Mouse (Mus musculus) midbrain, embryonic 16.5 days (tissue): ENCODE measurements around the gene Rce1. TPM values are rescaled to one million over a fixed set of nuclear protein-coding genes. Genes with fewer than 3 reads are reported as not detected.
"Not testable (repeated sequence)": the region's sequence is repeated elsewhere in the genome, so short reads cannot be mapped to it uniquely, and the experiment has no call there.

Experiments used
- ATAC-seq: fragments of 200-750 bp; cut with Nextera tagmentation; 2 replicates; pipeline ENCODE4 v1.8.0; 2017; ENCODE audit warnings: moderate TSS enrichment
- H3K27ac ChIP-seq: fragments of 300-500 bp; sonication (generic); 2 replicates; pipeline ENCODE4 v1.5.1; 2014; ENCODE audit warnings: mild to moderate bottlenecking, low read length, mixed read lengths
- H3K27me3 ChIP-seq: fragments of 300-500 bp; sonication (generic); 2 replicates; pipeline ENCODE4 v1.6.1; 2014; ENCODE audit warnings: low read depth, low read length, mixed read lengths; ENCODE audit not compliant: control insufficient read depth, insufficient read depth
- H3K36me3 ChIP-seq: fragments of 300-500 bp; sonication (generic); 2 replicates; pipeline ENCODE4 v1.6.1; 2014; ENCODE audit warnings: mild to moderate bottlenecking, low read length, moderate library complexity, mixed read lengths; ENCODE audit not compliant: control insufficient read depth, insufficient read depth
- H3K4me1 ChIP-seq: fragments of 300-500 bp; sonication (generic); 2 replicates; pipeline ENCODE4 v1.6.1; 2014; ENCODE audit warnings: mild to moderate bottlenecking, low read length, mixed read lengths; ENCODE audit not compliant: control insufficient read depth, insufficient read depth
- H3K4me2 ChIP-seq: fragments of 300-500 bp; sonication (generic); 2 replicates; pipeline ENCODE4 v1.6.1; 2014; ENCODE audit warnings: mild to moderate bottlenecking, low read length, mixed read lengths
- H3K4me3 ChIP-seq: fragments of 300-500 bp; sonication (generic); 2 replicates; pipeline ENCODE4 v1.5.1; 2014; ENCODE audit warnings: low read depth, mild to moderate bottlenecking, low read length, moderate library complexity, mixed read lengths
- H3K9ac ChIP-seq: fragments of 300-500 bp; sonication (generic); 2 replicates; pipeline ENCODE4 v1.6.1; 2014; ENCODE audit warnings: low read depth, low read length, mixed read lengths
- H3K9me3 ChIP-seq: fragments of 300-500 bp; sonication (generic); replicated peaks from 2 replicates; pipeline ENCODE4 v1.6.1; 2014; ENCODE audit warnings: mild to moderate bottlenecking, low read length, mixed read lengths; ENCODE audit not compliant: control insufficient read depth, poor library complexity, severe bottlenecking
- whole genome bisulfite sequencing: fragments of 180-500 bp; shearing (Covaris S2); extraction: QIAGEN DNeasy Blood & Tissue Kit; methylation state at CpG from one replicate; pipeline ENCODE4 v1.1.7; 2014; 5-methylcytosine and 5-hydroxymethylcytosine counted together
- polyA plus RNA-seq: library from polyadenylated mRNA; unstranded; fragments of >200 nt; fragmentation: Nextera tagmentation; extraction: Ambion mirVana; gene quantifications from 2 replicates; pipeline ENCODE4 v1.2.1, GENCODE M21; 2015

Rce1 gene
- polyA plus RNA-seq, 1 experiment from 2014 or later: 52.4 TPM

DNA sequence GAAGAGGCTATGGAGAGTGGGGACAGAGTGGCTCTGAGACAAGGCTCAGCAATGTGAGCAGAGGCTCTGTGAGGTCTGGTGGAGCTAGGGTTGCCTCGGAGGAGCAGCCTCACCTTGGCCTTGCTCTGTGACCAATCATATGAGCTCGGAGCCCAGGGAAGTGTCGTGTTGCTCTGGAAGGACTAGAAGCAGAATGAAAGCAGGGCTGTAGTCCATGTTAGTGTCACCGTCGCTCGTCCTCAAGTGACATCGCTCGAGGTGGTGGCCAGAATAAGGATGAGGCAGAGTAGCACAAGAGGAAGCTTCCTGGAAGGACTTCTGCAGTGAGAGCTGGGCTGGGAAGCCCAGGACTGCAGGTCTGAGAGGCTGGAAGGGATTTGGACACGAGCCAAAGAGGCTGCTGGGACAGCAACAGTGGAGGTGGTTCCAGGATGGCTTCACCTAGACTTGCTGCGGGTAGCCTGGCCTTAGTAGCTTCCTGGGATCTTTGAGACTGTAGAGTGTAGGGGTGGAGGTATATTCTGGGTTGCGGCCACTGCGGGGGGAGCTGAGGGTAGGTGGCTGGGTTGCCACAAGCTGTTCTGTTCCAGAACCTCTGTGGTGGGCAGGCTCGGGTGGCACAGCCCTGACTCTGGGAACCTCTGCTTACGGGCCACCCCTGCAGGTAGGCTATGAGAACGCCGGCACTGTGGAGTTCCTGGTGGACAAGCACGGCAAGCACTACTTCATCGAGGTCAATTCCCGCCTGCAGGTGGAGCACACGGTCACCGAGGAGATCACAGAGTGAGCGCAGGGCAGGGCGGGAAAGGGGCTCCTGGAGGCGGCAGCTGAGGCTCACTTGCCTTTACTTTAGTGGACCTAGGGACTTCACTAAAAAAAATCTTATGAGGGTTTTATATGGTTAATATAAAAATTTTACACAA is 21.4 kb downstream of the Rce1 start:
- H3K4me2 ChIP-seq: no peak overlapping the region
- no peak overlapping the region for H3K4me3 ChIP-seq
- no peak for ATAC-seq
- H3K9me3 ChIP-seq: no peaks in the 10 kb centered on the region
- WGBS: 38% methylated on average over 24 of the region's 24 CpGs
- no peaks in the 10 kb centered on the region for H3K27me3 ChIP-seq
- no peak overlapping the region for H3K9ac ChIP-seq
- H3K27ac ChIP-seq: no peak overlapping the region
- H3K4me1 ChIP-seq: no peaks in the 10 kb centered on the region
- no peaks in the 10 kb centered on the region for H3K36me3 ChIP-seq

DNA sequence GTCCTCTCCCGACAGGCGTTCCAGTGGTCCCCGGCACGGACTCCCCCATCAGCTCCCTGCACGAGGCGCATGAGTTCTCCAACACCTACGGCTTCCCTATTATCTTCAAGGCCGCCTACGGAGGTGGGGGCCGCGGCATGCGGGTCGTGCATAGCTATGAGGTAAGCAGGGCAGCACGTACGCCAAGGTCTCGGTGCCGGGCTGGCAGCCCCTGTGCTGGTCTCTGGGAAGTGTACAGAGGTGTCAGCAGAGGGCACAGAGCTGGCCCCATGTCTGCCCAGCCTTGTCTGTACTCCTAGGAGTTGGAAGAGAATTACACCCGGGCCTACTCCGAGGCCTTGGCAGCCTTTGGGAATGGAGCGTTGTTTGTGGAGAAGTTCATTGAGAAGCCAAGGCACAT is 23.0 kb downstream of the Rce1 start:
- ATAC-seq: no peak
- H3K4me2 ChIP-seq: no peak overlapping the region

DNA sequence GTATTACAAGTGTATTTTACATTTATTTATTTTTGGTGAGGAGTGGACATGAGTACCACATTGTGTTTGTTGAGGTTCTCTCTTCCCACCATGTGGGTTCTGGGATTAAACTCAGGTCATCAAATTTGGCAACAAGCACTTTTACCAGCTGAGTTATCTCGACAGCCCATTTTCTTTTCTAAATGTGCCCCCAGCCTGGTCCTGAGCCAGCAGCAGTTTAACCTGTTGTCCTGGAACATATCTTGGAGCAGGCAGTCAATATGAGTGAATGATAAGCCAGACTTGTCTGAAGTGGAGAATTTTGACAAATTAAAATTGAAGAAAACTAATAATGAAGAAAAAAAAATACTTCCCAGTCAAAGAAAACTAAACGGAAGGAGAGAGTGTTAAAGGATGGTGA is 29.4 kb downstream of the Rce1 start:
- Histone ChIP-seq H3K9me3 (no peaks in the 10 kb centered on the region), H3K27me3 (no peaks in the 10 kb centered on the region), H3K36me3 (no peaks in the 10 kb centered on the region), H3K4me2 (no peak overlapping the region), H3K9ac (no peak overlapping the region), H3K4me1 (no peaks in the 10 kb centered on the region), H3K27ac (no peak overlapping the region), H3K4me3 (no peak overlapping the region)
- WGBS: 77% methylated on average over 2 of the region's 2 CpGs
- ATAC-seq: no peak

More for the DNA sequence above, 23.0 kb downstream of the Rce1 start:
- Histone ChIP-seq H3K9ac (no peak overlapping the region), H3K9me3 (no peaks in the 10 kb centered on the region), H3K4me1 (no peaks in the 10 kb centered on the region), H3K4me3 (no peak overlapping the region), H3K27me3 (no peaks in the 10 kb centered on the region), H3K36me3 (no peaks in the 10 kb centered on the region), H3K27ac (no peak overlapping the region)
- WGBS: 88% methylated on average over 20 of the region's 20 CpGs

DNA sequence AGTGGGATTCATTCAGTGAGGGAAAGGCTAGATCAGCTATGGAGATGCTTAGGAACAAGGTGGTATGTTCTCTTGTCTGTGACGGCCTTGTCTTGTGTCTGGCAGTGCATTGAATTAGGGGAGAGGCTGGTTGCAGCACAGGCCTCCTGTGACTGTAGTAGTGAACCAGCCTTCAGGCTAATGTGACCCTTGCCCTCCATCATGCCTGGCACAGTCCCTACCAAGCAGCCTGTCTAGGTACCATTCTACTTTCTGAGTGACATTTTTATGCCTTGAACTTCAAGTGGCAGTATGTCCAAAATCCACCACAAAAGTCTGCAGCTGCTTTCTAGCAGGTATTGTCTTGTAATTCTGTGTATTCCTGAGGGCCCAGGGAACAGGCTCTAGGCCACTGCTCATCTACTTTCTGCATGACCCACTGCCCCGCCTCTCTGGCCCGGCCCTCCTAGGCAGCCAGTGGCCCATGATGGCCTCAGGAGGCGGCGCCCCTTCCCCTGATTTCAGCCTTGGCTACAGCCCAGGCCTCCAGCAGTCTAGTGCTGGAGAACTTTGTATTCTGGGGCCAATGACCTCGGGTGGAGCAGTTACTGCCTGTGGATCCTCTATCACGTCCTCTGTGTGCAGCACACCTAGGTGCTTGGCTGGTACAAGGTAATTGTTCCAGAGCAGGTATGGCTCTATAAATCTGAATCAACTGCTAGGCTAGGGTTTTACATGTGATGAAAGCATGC is 31.5 kb downstream of the Rce1 start:
- 43% methylated on average over 7 of the region's 7 CpGs for WGBS
- Histone ChIP-seq H3K9ac (no peak overlapping the region), H3K4me3 (no peak overlapping the region), H3K27me3 (no peaks in the 10 kb centered on the region), H3K4me2 (no peak overlapping the region), H3K9me3 (no peaks in the 10 kb centered on the region), H3K27ac (no peak overlapping the region), H3K36me3 (no peaks in the 10 kb centered on the region), H3K4me1 (no peaks in the 10 kb centered on the region)
- ATAC-seq: no peak

DNA sequence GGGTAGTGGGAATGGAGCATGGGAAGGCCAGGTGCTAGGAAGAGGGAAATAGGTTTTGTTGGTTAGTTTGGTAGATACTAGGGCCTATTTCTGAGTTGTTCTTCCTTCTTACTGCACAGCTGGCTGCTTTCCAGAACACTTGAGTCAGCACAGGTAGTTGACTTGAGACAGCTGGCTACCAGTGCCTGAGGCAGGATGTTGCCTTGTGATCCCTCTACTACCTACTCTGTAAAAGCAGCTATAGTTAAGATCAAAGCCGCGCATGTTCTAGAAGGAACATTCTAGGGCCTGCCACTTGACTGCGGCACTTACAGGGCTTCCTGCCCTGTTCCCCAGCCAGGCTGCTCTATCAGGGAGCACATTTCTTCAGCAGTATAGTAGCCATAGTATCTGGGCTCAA is 35.4 kb downstream of the Rce1 start:
- Histone ChIP-seq H3K27ac (no peak overlapping the region), H3K9me3 (no peaks in the 10 kb centered on the region), H3K4me2 (no peak overlapping the region), H3K4me3 (no peak overlapping the region), H3K4me1 (no peaks in the 10 kb centered on the region), H3K36me3 (no peaks in the 10 kb centered on the region), H3K27me3 (no peaks in the 10 kb centered on the region), H3K9ac (no peak overlapping the region)
- WGBS: 94% methylated on average over 3 of the region's 3 CpGs
- no peak for ATAC-seq

DNA sequence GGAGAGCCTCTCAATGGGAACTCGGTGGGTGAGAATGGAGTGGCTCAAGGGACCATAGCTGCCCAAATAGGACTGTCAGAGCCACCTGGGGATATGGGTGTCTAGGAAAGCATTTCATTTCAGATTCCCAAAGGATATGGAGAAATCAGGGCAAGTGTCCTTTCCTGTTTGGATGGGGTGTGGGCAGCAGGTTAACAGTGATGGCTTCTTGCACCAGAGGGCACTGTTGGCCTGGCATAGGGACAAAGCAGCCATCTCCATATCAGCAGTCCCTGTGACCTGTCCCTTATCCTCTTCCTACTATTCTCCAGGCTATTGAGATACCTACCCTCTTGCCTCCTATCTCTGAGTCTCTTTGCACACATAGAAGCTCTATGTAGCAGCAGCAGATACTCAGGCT is 36.4 kb downstream of the Rce1 start:
- WGBS: 69% methylated on average over 1 of the region's 1 CpGs

DNA sequence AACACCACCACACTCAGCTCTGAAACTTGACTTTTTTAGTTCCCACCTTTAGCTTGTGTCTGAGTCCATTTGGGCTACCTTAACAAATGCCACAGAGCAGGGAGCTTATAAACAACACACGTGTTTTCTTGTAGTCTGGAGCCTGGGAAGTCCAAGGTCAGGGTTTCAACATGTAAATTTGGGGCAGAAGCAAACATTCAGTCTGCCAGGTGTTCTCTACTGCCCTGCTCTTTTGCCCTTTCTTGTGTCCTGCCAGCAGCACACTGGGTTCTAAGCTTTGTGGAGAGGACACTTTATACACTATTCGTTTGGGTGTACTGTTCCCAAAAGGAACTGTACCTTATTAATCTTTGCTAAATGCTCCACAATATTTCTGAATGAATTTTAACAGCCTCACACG is 37.0 kb downstream of the Rce1 start:
- no peak overlapping the region for H3K4me3 ChIP-seq
- H3K27ac ChIP-seq: no peak overlapping the region
- 66% methylated on average over 3 of the region's 3 CpGs for WGBS
- no peak for ATAC-seq
- H3K36me3 ChIP-seq: no peaks in the 10 kb centered on the region
- H3K4me1 ChIP-seq: no peaks in the 10 kb centered on the region
- H3K27me3 ChIP-seq: no peaks in the 10 kb centered on the region
- H3K9me3 ChIP-seq: no peaks in the 10 kb centered on the region
- H3K4me2 ChIP-seq: no peak overlapping the region
- H3K9ac ChIP-seq: no peak overlapping the region

More for the DNA sequence above, 36.4 kb downstream of the Rce1 start:
- H3K36me3 ChIP-seq: no peaks in the 10 kb centered on the region
- H3K27me3 ChIP-seq: no peaks in the 10 kb centered on the region
- no peak overlapping the region for H3K4me3 ChIP-seq
- H3K4me2 ChIP-seq: no peak overlapping the region
- H3K4me1 ChIP-seq: no peaks in the 10 kb centered on the region
- ATAC-seq: no peak
- H3K27ac ChIP-seq: no peak overlapping the region
- H3K9ac ChIP-seq: no peak overlapping the region
- no peaks in the 10 kb centered on the region for H3K9me3 ChIP-seq

DNA sequence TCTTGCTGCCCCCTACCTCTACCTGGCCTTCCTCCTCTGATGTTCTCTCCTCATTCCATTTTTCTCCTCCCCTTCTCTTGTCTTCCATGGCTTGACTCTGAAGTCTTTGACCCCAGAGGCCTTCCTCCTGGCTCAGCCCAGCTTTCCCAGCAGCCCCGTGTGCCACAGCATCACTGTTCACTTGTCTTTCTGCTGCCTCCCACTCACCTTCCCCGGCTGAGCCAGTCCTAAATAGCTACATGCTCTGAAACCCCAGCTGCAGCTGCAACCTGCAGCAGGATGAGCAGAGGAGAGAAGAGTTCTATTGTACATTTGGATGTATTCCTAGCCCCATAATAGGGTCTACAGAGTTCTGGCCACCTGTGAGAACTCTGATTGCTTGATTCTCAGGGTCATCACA is 38.0 kb downstream of the Rce1 start:
- Histone ChIP-seq H3K27me3 (no peaks in the 10 kb centered on the region), H3K27ac (no peak overlapping the region), H3K9ac (no peak overlapping the region), H3K4me2 (no peak overlapping the region), H3K4me1 (no peaks in the 10 kb centered on the region), H3K36me3 (no peaks in the 10 kb centered on the region), H3K9me3 (no peaks in the 10 kb centered on the region), H3K4me3 (no peak overlapping the region)
- no peak for ATAC-seq
- WGBS: 69% methylated on average over 2 of the region's 2 CpGs

DNA sequence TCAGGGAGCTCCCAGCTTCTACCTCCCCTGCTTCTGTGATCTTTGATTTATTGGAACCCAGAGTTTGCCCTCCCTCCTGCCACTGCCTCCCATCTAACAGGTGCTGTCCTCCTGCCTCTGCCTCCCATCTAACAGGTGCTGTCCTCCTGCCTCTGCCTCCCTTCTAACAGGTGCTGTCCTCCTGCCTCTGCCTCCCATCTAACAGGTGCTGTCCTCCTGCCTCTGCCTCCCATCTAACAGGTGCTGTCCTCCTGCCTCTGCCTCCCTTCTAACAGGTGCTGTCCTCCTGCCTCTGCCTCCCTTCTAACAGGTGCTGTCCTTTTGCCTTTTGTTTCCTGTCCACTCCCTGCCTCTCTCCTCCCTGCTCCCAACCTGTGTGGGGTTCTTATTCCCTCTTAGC is 38.7 kb downstream of the Rce1 start:
- not testable (repeated sequence) for H3K9ac ChIP-seq, H3K9me3 ChIP-seq, H3K27me3 ChIP-seq, H3K4me1 ChIP-seq, H3K36me3 ChIP-seq, H3K4me3 ChIP-seq, ATAC-seq, H3K4me2 ChIP-seq, H3K27ac ChIP-seq
